Mouse (Mus musculus): ENCODE measurements around the gene Fam129a.
"Not testable (repeated sequence)": the region's sequence is repeated elsewhere in the genome, so short reads cannot be mapped to it uniquely, and the experiment has no call there.

Gene Fam129a

GRCm38 (mm10) chr1:151702816-151703215, 131.8 kb downstream of the Fam129a start:
- no peak for DNase-seq

GRCm38 (mm10) chr1:151705723-151706396, 134.9 kb downstream of the Fam129a start:
- DNase-seq, result peak; percentile 78 to 87

- DNase-seq, result no peak
Measured at GRCm38 (mm10) chr1:151706397-151706752, 135.4 kb downstream of the Fam129a start.

- peak in 1 of 2 experiments; percentile 49 for DNase-seq
Measured at GRCm38 (mm10) chr1:151708966-151709733, 138.2 kb downstream of the Fam129a start.

- DNase-seq, result no peak
Measured at GRCm38 (mm10) chr1:151709734-151710022, 138.7 kb downstream of the Fam129a start.

- DNase-seq, result no peak
Measured at GRCm38 (mm10) chr1:151710424-151711055, 139.6 kb downstream of the Fam129a start.

GRCm38 (mm10) chr1:151711062-151711461, 140.1 kb downstream of the Fam129a start:
- DNase-seq, result no peak

GRCm38 (mm10) chr1:151712664-151713063, 141.7 kb downstream of the Fam129a start:
- no peak for DNase-seq

GRCm38 (mm10) chr1:151713622-151714021, 142.6 kb downstream of the Fam129a start:
- DNase-seq, result no peak

- no peak for DNase-seq
Measured at GRCm38 (mm10) chr1:151716024-151716710, 145.2 kb downstream of the Fam129a start.

GRCm38 (mm10) chr1:151717624-151718023, 146.6 kb downstream of the Fam129a start:
- no peak for DNase-seq

GRCm38 (mm10) chr1:151718575-151718974, 147.6 kb downstream of the Fam129a start:
- no peak for DNase-seq

GRCm38 (mm10) chr1:151719911-151720310, 148.9 kb downstream of the Fam129a start:
- DNase-seq, result peak; percentile 28 to 39

GRCm38 (mm10) chr1:151720566-151720965, 149.6 kb downstream of the Fam129a start:
- DNase-seq, result no peak

GRCm38 (mm10) chr1:151721357-151721983, 150.5 kb downstream of the Fam129a start:
- DNase-seq, result no peak

GRCm38 (mm10) chr1:151723771-151724170, 152.8 kb downstream of the Fam129a start:
- no peak for DNase-seq

- DNase-seq, result no peak
Measured at GRCm38 (mm10) chr1:151725590-151725989, 154.6 kb downstream of the Fam129a start.

GRCm38 (mm10) chr1:151726358-151726757, 155.4 kb downstream of the Fam129a start:
- DNase-seq, result no peak

GRCm38 (mm10) chr1:151728141-151728540, 157.2 kb downstream of the Fam129a start:
- DNase-seq, result no peak

GRCm38 (mm10) chr1:151737146-151737545, 166.2 kb downstream of the Fam129a start:
- DNase-seq, result no peak

GRCm38 (mm10) chr1:151741199-151741621, 170.2 kb downstream of the Fam129a start:
- no peak for DNase-seq

- DNase-seq, result not testable (repeated sequence)
Measured at GRCm38 (mm10) chr1:151749894-151750293, 178.9 kb downstream of the Fam129a start.

- DNase-seq, result no peak
Measured at GRCm38 (mm10) chr1:151752946-151753345, 182.0 kb downstream of the Fam129a start.
